ENCODE assay signal across 18 mouse cellular contexts in the genomic region with DNA sequence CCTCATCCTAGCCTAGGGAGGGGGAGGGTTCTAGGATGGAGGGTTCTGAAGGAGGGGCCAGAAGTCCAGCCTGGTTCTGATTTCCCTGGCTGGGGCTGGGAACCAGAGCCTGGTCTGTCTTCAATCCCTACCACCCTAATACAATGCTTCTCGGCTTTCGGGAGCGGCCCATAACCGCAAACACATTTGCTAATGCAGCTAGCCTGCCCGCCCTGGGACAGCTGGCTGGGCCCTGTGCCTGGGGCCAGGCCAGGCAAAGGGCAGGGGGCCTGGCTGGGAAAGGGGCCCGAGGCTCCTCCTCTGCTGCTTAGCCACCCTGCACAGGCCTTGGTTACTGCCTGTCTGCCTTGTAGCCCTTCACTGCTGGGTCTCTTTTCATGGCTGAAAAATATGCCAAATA.
DNase-seq lines count a peak whose midpoint lies in the region; ATAC-seq and TF ChIP-seq lines count a peak whose summit lies in the region.
"Had no signal": no experiment of that assay in that cellular context is flagged by ENCODE, and none has a peak within 500 bp of the region (broad histone marks: within the 10 kb centered on the region; RNA-seq: fewer than 3 reads in every experiment).

No protein-coding gene starts in this region.

- no peaks in the 10 kb centered on the region for H3K27me3 ChIP-seq in intestine, embryonic 14.5 days (replicated peaks; ENCODE audit: control insufficient read depth, insufficient read depth, low read length)
- H3K27me3 ChIP-seq in intestine, postnatal 0 days (replicated peaks; ENCODE audit: control insufficient read depth, insufficient read depth, low read length) = no peaks in the 10 kb centered on the region; the same call in 1 of the 2 replicates
- H3K27me3 ChIP-seq in neural tube, embryonic 13.5 days = peaks cover 81% of the 10 kb centered on the region
- peaks cover 18% of the 10 kb centered on the region for H3K27me3 ChIP-seq in embryonic facial prominence, embryonic 15.5 days
- H3K27me3 ChIP-seq in limb, embryonic 15.5 days = peaks cover 49% of the 10 kb centered on the region

- H3K27ac ChIP-seq in intestine, embryonic 14.5 days (ENCODE audit: low read depth) = no peak overlapping the region
- H3K27ac ChIP-seq in intestine, postnatal 0 days (ENCODE audit: low read depth, low read length) = no peak overlapping the region
- H3K27ac ChIP-seq in neural tube, embryonic 13.5 days (replicated peaks) = no peak overlapping the region
- H3K27ac ChIP-seq in embryonic facial prominence, embryonic 15.5 days (replicated peaks) = peak overlapping the region; percentile 4; the same call in 1 of the 2 replicates
- H3K27ac ChIP-seq in limb, embryonic 15.5 days = 0 out of 2 replicates have a peak overlapping the region, but pooled peaks have one; percentile 22
- H3K27ac ChIP-seq: hindbrain, embryonic 13.5 days; macrophage; midbrain, embryonic 15.5 days; neural tube, embryonic 12.5 days had no signal

- no peak for ATAC-seq in intestine, embryonic 14.5 days (replicated peaks; ENCODE audit: low FRiP score, low TSS enrichment, low read depth)
- no peak for ATAC-seq in intestine, postnatal 0 days
- ATAC-seq in neural tube, embryonic 13.5 days (ENCODE audit: low read depth) = 0 out of 2 replicates have a peak, but pooled peaks have one; percentile 36
- peak; percentile 31; the same call in 1 of the 2 replicates for ATAC-seq in embryonic facial prominence, embryonic 15.5 days (ENCODE audit: insufficient number of reproducible peaks, low FRiP score, low TSS enrichment, low read depth)
- peak; percentile 55; the same call in 1 of the 2 replicates for ATAC-seq in limb, embryonic 15.5 days (ENCODE audit: insufficient number of reproducible peaks, low FRiP score, low TSS enrichment, low read depth)
- ATAC-seq: forebrain, embryonic 14.5 days; midbrain, embryonic 15.5 days had no signal

- no peak overlapping the region for H3K4me3 ChIP-seq in intestine, embryonic 14.5 days (ENCODE audit: low read depth, low read length)
- H3K4me3 ChIP-seq in intestine, postnatal 0 days (ENCODE audit: low read depth, low read length) = no peak overlapping the region
- no peak overlapping the region for H3K4me3 ChIP-seq in neural tube, embryonic 13.5 days
- no peak overlapping the region for H3K4me3 ChIP-seq in embryonic facial prominence, embryonic 15.5 days (replicated peaks)
- no peak overlapping the region for H3K4me3 ChIP-seq in limb, embryonic 15.5 days
- H3K4me3 ChIP-seq: heart, embryonic 13.5 days; hindbrain, embryonic 13.5 days; midbrain, embryonic 15.5 days; neural tube, embryonic 12.5 days; stomach, embryonic 15.5 days had no signal

- peak; percentile 42 for DNase-seq in intestine, embryonic 14.5 days (ENCODE audit: low spot score)
- no peak for DNase-seq in neural tube, embryonic 10.5 days (ENCODE audit: extremely low spot score, low spot score)
- no peak for DNase-seq in yolk sac, embryonic 10.5 days (ENCODE audit: low spot score)
- no peak for DNase-seq in urinary bladder, postnatal 36 days (ENCODE audit: low spot score in 2 of 2)
- DNase-seq: cerebellum, adult 2 months; retina, postnatal 1 day; thymus, postnatal 25 days had no signal

- no peaks in the 10 kb centered on the region for H3K36me3 ChIP-seq in intestine, embryonic 14.5 days (ENCODE audit: control insufficient read depth, insufficient read depth, low read length)
- no peaks in the 10 kb centered on the region for H3K36me3 ChIP-seq in intestine, postnatal 0 days (ENCODE audit: control insufficient read depth, insufficient read depth)
- H3K36me3 ChIP-seq in neural tube, embryonic 13.5 days = no peaks in the 10 kb centered on the region
- no peaks in the 10 kb centered on the region for H3K36me3 ChIP-seq in embryonic facial prominence, embryonic 15.5 days
- H3K36me3 ChIP-seq in limb, embryonic 15.5 days = no peaks in the 10 kb centered on the region
- H3K36me3 ChIP-seq: heart, embryonic 13.5 days; hindbrain, embryonic 13.5 days; midbrain, embryonic 15.5 days; neural tube, embryonic 12.5 days; stomach, embryonic 15.5 days had no signal

- WGBS in intestine, embryonic 14.5 days = 69% methylated on average over 6 of the region's 6 CpGs
- 64% methylated on average over 6 of the region's 6 CpGs for WGBS in intestine, postnatal 0 days
- 57% methylated on average over 6 of the region's 6 CpGs for WGBS in neural tube, embryonic 13.5 days
- 32% methylated on average over 6 of the region's 6 CpGs for WGBS in embryonic facial prominence, embryonic 15.5 days
- 38% methylated on average over 6 of the region's 6 CpGs for WGBS in limb, embryonic 15.5 days

- H3K4me1 ChIP-seq in intestine, embryonic 14.5 days (replicated peaks; ENCODE audit: control insufficient read depth, insufficient read depth, low read length) = 0 out of 2 replicates have a peak, but pooled peaks cover 8% of the 10 kb centered on the region
- H3K4me1 ChIP-seq in intestine, postnatal 0 days (replicated peaks; ENCODE audit: control insufficient read depth, insufficient read depth, low read length) = no peaks in the 10 kb centered on the region
- H3K4me1 ChIP-seq in neural tube, embryonic 13.5 days (replicated peaks) = 0 out of 2 replicates have a peak, but pooled peaks cover 5% of the 10 kb centered on the region
- H3K4me1 ChIP-seq in embryonic facial prominence, embryonic 15.5 days = peaks cover 20% of the 10 kb centered on the region
- peaks cover 22% of the 10 kb centered on the region for H3K4me1 ChIP-seq in limb, embryonic 15.5 days
- H3K4me1 ChIP-seq: hindbrain, embryonic 13.5 days; midbrain, embryonic 15.5 days; neural tube, embryonic 12.5 days had no signal

- no peak overlapping the region for H3K9ac ChIP-seq in intestine, embryonic 14.5 days (ENCODE audit: low read length)
- no peak overlapping the region for H3K9ac ChIP-seq in intestine, postnatal 0 days (ENCODE audit: low read depth, low read length)
- H3K9ac ChIP-seq in neural tube, embryonic 13.5 days = no peak overlapping the region
- no peak overlapping the region for H3K9ac ChIP-seq in embryonic facial prominence, embryonic 15.5 days
- no peak overlapping the region for H3K9ac ChIP-seq in limb, embryonic 15.5 days
- H3K9ac ChIP-seq: heart, embryonic 13.5 days; hindbrain, embryonic 13.5 days; midbrain, embryonic 15.5 days; neural tube, embryonic 12.5 days; stomach, embryonic 15.5 days had no signal

- no peak overlapping the region for H3K4me2 ChIP-seq in intestine, embryonic 14.5 days (ENCODE audit: low read length)
- H3K4me2 ChIP-seq in intestine, postnatal 0 days (replicated peaks; ENCODE audit: low read depth) = no peak overlapping the region
- H3K4me2 ChIP-seq in neural tube, embryonic 13.5 days = no peak overlapping the region
- H3K4me2 ChIP-seq in embryonic facial prominence, embryonic 15.5 days (replicated peaks) = no peak overlapping the region
- H3K4me2 ChIP-seq in limb, embryonic 15.5 days = no peak overlapping the region
- H3K4me2 ChIP-seq: heart, embryonic 13.5 days; hindbrain, embryonic 13.5 days; midbrain, embryonic 15.5 days; neural tube, embryonic 12.5 days; stomach, embryonic 15.5 days had no signal

- H3K9me3 ChIP-seq in intestine, embryonic 14.5 days (ENCODE audit: control insufficient read depth, low read length) = no peaks in the 10 kb centered on the region
- H3K9me3 ChIP-seq in intestine, postnatal 0 days (ENCODE audit: control insufficient read depth) = no peaks in the 10 kb centered on the region
- H3K9me3 ChIP-seq in neural tube, embryonic 13.5 days = no peaks in the 10 kb centered on the region
- H3K9me3 ChIP-seq in embryonic facial prominence, embryonic 15.5 days (replicated peaks) = no peaks in the 10 kb centered on the region
- no peaks in the 10 kb centered on the region for H3K9me3 ChIP-seq in limb, embryonic 15.5 days
- H3K9me3 ChIP-seq: heart, embryonic 13.5 days; hindbrain, embryonic 13.5 days; midbrain, embryonic 15.5 days; neural tube, embryonic 12.5 days; stomach, embryonic 15.5 days had no signal

- TF ChIP-seq CTCF in intestine, postnatal 0 days (IDR thresholded peaks at IDR 0.05; ENCODE audit: low read depth) = no peak

Comparison
In these comparisons a context has a peak if more than half of its experiments do, and no peak if none do; other contexts are left out.
1. ATAC-seq: peak in neural tube, embryonic 13.5 days (single experiment), embryonic facial prominence, embryonic 15.5 days (single experiment) and limb, embryonic 15.5 days (single experiment); none in intestine, embryonic 14.5 days (single experiment) and intestine, postnatal 0 days (single experiment).
2. H3K27ac ChIP-seq: peak in embryonic facial prominence, embryonic 15.5 days (single experiment) and limb, embryonic 15.5 days (single experiment); none in intestine, embryonic 14.5 days (single experiment), intestine, postnatal 0 days (single experiment) and neural tube, embryonic 13.5 days (single experiment).